Mouse (Mus musculus): ENCODE measurements around the gene Tmem198.

The Tmem198 gene

GRCm38 (mm10) chr1:75487405-75488161 is 8.3 kb downstream of the Tmem198 start:
- no peak for DNase-seq (ENCODE audit: low read depth, low spot score)

- no peak for DNase-seq (ENCODE audit: low read depth, low spot score)
Observed at GRCm38 (mm10) chr1:75490785-75491551, 11.6 kb downstream of the Tmem198 start.

- DNase-seq (ENCODE audit: low read depth, low spot score): no peak
Observed at GRCm38 (mm10) chr1:75492579-75493170, 13.3 kb downstream of the Tmem198 start.

- DNase-seq (ENCODE audit: low read depth, low spot score): no peak
Observed at GRCm38 (mm10) chr1:75494878-75495548, 15.7 kb downstream of the Tmem198 start.

GRCm38 (mm10) chr1:75498897-75499296 is 19.6 kb downstream of the Tmem198 start:
- DNase-seq (ENCODE audit: low read depth, low spot score): no peak

GRCm38 (mm10) chr1:75499441-75499840 is 20.1 kb downstream of the Tmem198 start:
- no peak for DNase-seq (ENCODE audit: low read depth, low spot score)

GRCm38 (mm10) chr1:75501905-75502304 is 22.6 kb downstream of the Tmem198 start:
- no peak for DNase-seq (ENCODE audit: low read depth, low spot score)

- DNase-seq (ENCODE audit: low read depth, low spot score): no peak
Observed at GRCm38 (mm10) chr1:75502945-75503650, 23.8 kb downstream of the Tmem198 start.

- no peak for DNase-seq (ENCODE audit: low read depth, low spot score)
Observed at GRCm38 (mm10) chr1:75503651-75503980, 24.3 kb downstream of the Tmem198 start.

GRCm38 (mm10) chr1:75504256-75505045 is 25.1 kb downstream of the Tmem198 start:
- DNase-seq (ENCODE audit: low read depth, low spot score): no peak

- DNase-seq (ENCODE audit: low read depth, low spot score): peak; percentile 74
Observed at GRCm38 (mm10) chr1:75505159-75505955, 26.0 kb downstream of the Tmem198 start.

- DNase-seq (ENCODE audit: low read depth, low spot score): peak; percentile 83
Observed at GRCm38 (mm10) chr1:75505956-75506831, 26.9 kb downstream of the Tmem198 start, which contains the start of gene Obsl1. TSS of gene Obsl1 (minus strand) at chr1:75506452.

- no peak for DNase-seq (ENCODE audit: low read depth, low spot score)
Observed at GRCm38 (mm10) chr1:75507006-75507405, 27.7 kb downstream of the Tmem198 start, which contains the start of gene Inha. TSS of gene Inha (plus strand) at chr1:75507077.

GRCm38 (mm10) chr1:75509586-75509985 is 30.3 kb downstream of the Tmem198 start:
- no peak for DNase-seq (ENCODE audit: low read depth, low spot score)

- DNase-seq (ENCODE audit: low read depth, low spot score): no peak
Observed at GRCm38 (mm10) chr1:75510154-75510553, 30.8 kb downstream of the Tmem198 start.

- DNase-seq (ENCODE audit: low read depth, low spot score): no peak
Observed at GRCm38 (mm10) chr1:75511437-75512210, 32.3 kb downstream of the Tmem198 start.

- DNase-seq (ENCODE audit: low read depth, low spot score): no peak
Observed at GRCm38 (mm10) chr1:75512550-75512949, 33.2 kb downstream of the Tmem198 start.
